Mouse (Mus musculus): ENCODE results near the gene Lonrf2. TPM values are rescaled to one million over a fixed set of nuclear protein-coding genes. Genes with fewer than 3 reads are reported as not detected.

Gene Lonrf2
- polyA plus RNA-seq, 1 experiment from 2014 or later: 0.07 TPM

DNA sequence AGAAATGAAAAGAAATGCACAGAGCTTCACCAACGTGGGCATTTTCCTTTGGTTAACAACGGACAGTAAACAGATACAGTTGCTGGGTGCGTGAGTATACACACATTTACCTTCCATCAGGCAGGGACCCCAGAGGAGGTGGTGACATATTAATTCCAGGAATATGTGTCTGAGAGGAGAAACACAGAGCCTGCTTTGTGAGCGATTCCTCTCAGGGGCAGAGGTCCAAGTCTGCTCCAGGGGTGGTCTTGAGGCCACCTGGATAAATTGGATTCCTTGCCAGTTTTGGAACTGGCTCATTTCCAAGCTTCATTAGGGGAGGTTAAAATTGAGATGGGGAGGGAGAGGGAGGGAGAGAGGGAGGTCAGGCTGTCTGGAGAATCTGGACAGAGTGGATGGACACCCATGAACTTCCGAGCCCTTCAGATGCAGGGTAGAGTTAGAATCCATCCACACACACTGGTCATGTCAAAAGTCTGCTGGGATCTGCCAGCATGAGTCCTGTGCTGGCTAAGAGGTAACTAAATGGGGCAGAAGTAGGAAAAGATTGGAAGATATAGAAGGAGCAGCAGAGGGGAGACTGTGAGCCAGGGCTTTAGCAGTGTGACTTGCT lies 78.6 kb downstream of the Lonrf2 start:
- WGBS: 44% methylated on average over 5 of the region's 5 CpGs
- TF ChIP-seq EP300 (IDR thresholded peaks at IDR 0.05) (no peak), CTCF (IDR thresholded peaks at IDR 0.05) (no peak)
- no peak for ATAC-seq

DNA sequence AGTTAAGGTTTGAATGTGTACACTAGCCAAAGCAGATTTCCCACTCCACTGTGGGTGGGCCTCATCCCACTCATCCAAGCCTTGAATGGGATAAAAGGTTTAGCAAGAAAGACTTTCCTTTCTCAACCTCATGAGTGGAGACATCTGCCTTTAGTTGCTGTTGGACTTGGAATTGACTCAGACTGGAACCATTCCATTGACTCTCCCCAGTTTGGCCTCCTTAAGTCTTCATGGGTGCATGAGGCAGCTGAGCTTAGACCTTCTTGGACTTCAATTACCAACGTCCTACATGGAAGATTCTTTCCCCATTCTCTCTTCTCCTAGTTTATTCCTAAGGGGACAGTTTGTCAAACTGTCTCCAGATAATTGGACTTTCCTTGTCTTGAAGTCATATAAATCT lies 92.6 kb downstream of the Lonrf2 start:
- DNase-seq (ENCODE audit: low spot score) (peak; percentile 13), ATAC-seq (no peak)
- no peak for TF ChIP-seq EP300 (IDR thresholded peaks at IDR 0.05)
- no peak for TF ChIP-seq CTCF (IDR thresholded peaks at IDR 0.05)
- H3K4me3 ChIP-seq (ENCODE audit: low read depth, low read length): no peak overlapping the region
- no peak overlapping the region for H3K9ac ChIP-seq (replicated peaks; ENCODE audit: low read depth)
- H3K27ac ChIP-seq (ENCODE audit: low read length): no peak overlapping the region
- H3K9me3 ChIP-seq (ENCODE audit: low read length): no peaks in the 10 kb centered on the region
- no peaks in the 10 kb centered on the region for H3K27me3 ChIP-seq (replicated peaks; ENCODE audit: insufficient read depth, low read length)
- 36% methylated on average over 1 of the region's 1 CpGs for WGBS
- H3K4me1 ChIP-seq (ENCODE audit: insufficient read depth, low read depth, low read length): no peaks in the 10 kb centered on the region
- no peaks in the 10 kb centered on the region for H3K36me3 ChIP-seq (ENCODE audit: insufficient read depth, low read length)
- H3K4me2 ChIP-seq (replicated peaks; ENCODE audit: low read depth, low read length): no peak overlapping the region

More for the DNA sequence above, 78.6 kb downstream of the Lonrf2 start:
- no peaks in the 10 kb centered on the region for H3K4me1 ChIP-seq (ENCODE audit: insufficient read depth, low read depth, low read length)
- H3K9me3 ChIP-seq (ENCODE audit: low read length): no peaks in the 10 kb centered on the region
- H3K27me3 ChIP-seq (replicated peaks; ENCODE audit: insufficient read depth, low read length): no peaks in the 10 kb centered on the region
- DNase-seq (ENCODE audit: low spot score): no peak
- no peaks in the 10 kb centered on the region for H3K36me3 ChIP-seq (ENCODE audit: insufficient read depth, low read length)
- H3K27ac ChIP-seq (ENCODE audit: low read length): no peak overlapping the region
- H3K4me2 ChIP-seq (replicated peaks; ENCODE audit: low read depth, low read length): no peak overlapping the region
- no peak overlapping the region for H3K9ac ChIP-seq (replicated peaks; ENCODE audit: low read depth)
- H3K4me3 ChIP-seq (ENCODE audit: low read depth, low read length): no peak overlapping the region

Other genes with a start within 250 kb of the Lonrf2 start
- 5.9 and 6.6 TPM in 2 replicates for gene Aff3, start 171.8 kb downstream of the Lonrf2 start, polyA plus RNA-seq (2015; fragmentation: Nextera tagmentation; extraction: Ambion mirVana)
- gene Chst10, start 61.5 kb upstream of the Lonrf2 start, polyA plus RNA-seq (2015; fragmentation: Nextera tagmentation; extraction: Ambion mirVana): 0.27 and 0.29 TPM in 2 replicates
- gene Nms, start 102.4 kb upstream of the Lonrf2 start, polyA plus RNA-seq (2015; fragmentation: Nextera tagmentation; extraction: Ambion mirVana): not detected in 2 replicates
- gene Pdcl3, start 148.9 kb upstream of the Lonrf2 start, polyA plus RNA-seq (2015; fragmentation: Nextera tagmentation; extraction: Ambion mirVana): 139 and 155 TPM in 2 replicates

Data from lung, postnatal 0 days (tissue).